Mouse (Mus musculus) forebrain, postnatal 0 days (tissue): ENCODE data around the gene Gm11114. TPM values are rescaled to one million over a fixed set of nuclear protein-coding genes. Genes with fewer than 3 reads are reported as not detected.

ENCODE experiments used
- ATAC-seq: fragments of 200-750 bp; cut with Nextera tagmentation; 2 replicates; pipeline ENCODE4 v1.8.0; 2017; ENCODE audit warnings: mild to moderate bottlenecking, moderate library complexity
- DNase-seq: peaks from one replicate; pipeline ENCODE4 v3.0.0-alpha.2; 2015
- H3K27ac ChIP-seq: fragments of 300-500 bp; sonication (generic); 2 replicates; pipeline ENCODE4 v1.5.1; 2014; ENCODE audit warnings: low read depth, mild to moderate bottlenecking, antibody characterized with exemption, low read length, moderate library complexity, mixed read lengths
- H3K27me3 ChIP-seq: fragments of 300-500 bp; sonication (generic); 2 replicates; pipeline ENCODE4 v1.6.1; 2014; ENCODE audit warnings: mild to moderate bottlenecking, low read length, mixed read lengths; ENCODE audit not compliant: insufficient read depth
- H3K36me3 ChIP-seq: fragments of 300-500 bp; sonication (generic); 2 replicates; pipeline ENCODE4 v1.6.1; 2014; ENCODE audit warnings: mild to moderate bottlenecking, moderate library complexity; ENCODE audit not compliant: insufficient read depth
- H3K4me1 ChIP-seq: fragments of 300-500 bp; sonication (generic); 2 replicates; pipeline ENCODE4 v1.6.1; 2014; ENCODE audit warnings: antibody characterized with exemption; ENCODE audit not compliant: insufficient read depth
- H3K4me2 ChIP-seq: fragments of 300-500 bp; sonication (generic); 2 replicates; pipeline ENCODE4 v1.6.1; 2014; ENCODE audit warnings: low read depth, mild to moderate bottlenecking, moderate library complexity
- H3K4me3 ChIP-seq: fragments of 300-500 bp; sonication (generic); 2 replicates; pipeline ENCODE4 v1.5.1; 2014; ENCODE audit warnings: low read depth, low read length, mixed read lengths
- H3K9ac ChIP-seq: fragments of 300-500 bp; sonication (generic); 2 replicates; pipeline ENCODE4 v1.6.1; 2014; ENCODE audit warnings: mild to moderate bottlenecking
- H3K9me3 ChIP-seq: fragments of 300-500 bp; sonication (generic); 2 replicates; pipeline ENCODE4 v1.6.1; 2016; ENCODE audit warnings: low read length
- CTCF ChIP-seq: sonication (generic); IDR thresholded peaks from 2 replicates; pipeline ENCODE4 v1.5.1; 2016; ENCODE audit warnings: antibody characterized with exemption, control low read depth, low read depth
- WGBS: fragments of 180-500 bp; shearing (Covaris S2); extraction: QIAGEN DNeasy Blood & Tissue Kit; methylation state at CpG from one replicate; pipeline ENCODE4 v1.1.7; 2014; 5-methylcytosine and 5-hydroxymethylcytosine counted together
- polyA plus RNA-seq: library from polyadenylated mRNA; unstranded; fragments of >200 nt; fragmentation: Nextera tagmentation; extraction: Ambion mirVana; gene quantifications from 2 replicates; pipeline ENCODE4 v1.2.1, GENCODE M21; 2015
- total RNA-seq: library from RNA; depleted of rRNA; stranded (reverse); fragments of >200 nt; gene quantifications from 2 replicates; pipeline ENCODE4 v1.2.3, GENCODE M21; 2014; rRNA removed

The Gm11114 gene
- total and polyA plus RNA-seq, 2 experiments from 2014 or later = not detected

DNA sequence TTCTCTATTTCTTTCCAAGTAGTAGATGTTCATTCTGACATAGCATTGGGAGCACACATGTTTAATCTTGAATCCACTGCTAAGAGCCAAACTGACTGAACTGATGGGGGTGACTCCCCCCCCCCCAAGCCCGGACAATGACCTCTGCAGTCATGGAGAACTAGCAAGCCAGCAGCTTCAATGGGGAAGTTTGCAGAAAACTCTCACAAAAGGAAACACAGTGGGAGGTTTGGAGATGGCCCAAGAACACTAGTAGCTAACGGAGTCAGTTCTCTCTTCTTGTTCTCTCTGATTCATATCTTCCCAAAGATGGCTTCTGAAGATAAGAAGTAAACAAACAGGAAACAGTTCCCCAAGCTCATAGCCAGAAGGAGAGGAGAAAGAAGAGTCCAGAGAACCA lies 18.9 kb downstream of the Gm11114 start:
- Histone ChIP-seq H3K27me3 (peaks cover 3% of the 10 kb centered on the region; the same call in 1 of the 2 replicates), H3K9me3 (no peaks in the 10 kb centered on the region), H3K4me2 (no peak overlapping the region), H3K4me1 (no peaks in the 10 kb centered on the region), H3K36me3 (no peaks in the 10 kb centered on the region), H3K9ac (no peak overlapping the region), H3K4me3 (no peak overlapping the region), H3K27ac (no peak overlapping the region)
- WGBS = 70% methylated on average over 2 of the region's 2 CpGs
- TF ChIP-seq CTCF = no peak
- DNase-seq = no peak
- ATAC-seq = no peak

- DNase-seq = no peak
- no peaks in the 10 kb centered on the region for H3K9me3 ChIP-seq
- no peak overlapping the region for H3K4me2 ChIP-seq
- H3K4me3 ChIP-seq = no peak overlapping the region
- no peaks in the 10 kb centered on the region for H3K27me3 ChIP-seq
- 86% methylated on average over 7 of the region's 7 CpGs for WGBS
- ATAC-seq = no peak
- no peak overlapping the region for H3K9ac ChIP-seq
- H3K4me1 ChIP-seq = no peaks in the 10 kb centered on the region
- H3K27ac ChIP-seq = no peak overlapping the region
- no peak for TF ChIP-seq CTCF
- H3K36me3 ChIP-seq = no peaks in the 10 kb centered on the region
Observed at GRCm38 (mm10) chr9:85336046-85336445, 23.5 kb downstream of the Gm11114 start.

DNA sequence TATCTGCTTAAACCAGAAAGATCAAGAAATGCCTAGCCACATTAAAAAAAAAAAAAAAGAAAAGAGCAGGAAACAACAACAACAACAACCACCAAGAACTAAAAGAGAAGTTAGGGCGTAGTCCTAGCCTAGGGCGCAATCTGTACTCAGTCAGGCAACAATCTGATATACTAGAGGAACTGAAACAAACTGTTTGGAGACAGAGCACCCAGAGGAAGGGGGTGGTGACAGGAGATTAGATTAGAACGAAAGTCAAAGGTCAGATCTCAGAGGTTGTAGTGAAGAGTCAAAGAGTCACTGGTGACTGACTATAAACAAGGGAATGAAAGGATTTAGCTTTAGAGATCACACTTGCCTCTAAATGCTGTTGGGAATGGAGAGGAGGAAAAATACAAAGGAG lies 27.7 kb downstream of the Gm11114 start:
- Histone ChIP-seq H3K4me3 (no peak overlapping the region), H3K4me2 (no peak overlapping the region), H3K27me3 (no peaks in the 10 kb centered on the region), H3K4me1 (no peaks in the 10 kb centered on the region), H3K9me3 (no peaks in the 10 kb centered on the region), H3K36me3 (no peaks in the 10 kb centered on the region), H3K27ac (no peak overlapping the region), H3K9ac (no peak overlapping the region)
- no peak for ATAC-seq
- 69% methylated on average over 3 of the region's 3 CpGs for WGBS
- no peak for DNase-seq
- TF ChIP-seq CTCF = no peak

DNA sequence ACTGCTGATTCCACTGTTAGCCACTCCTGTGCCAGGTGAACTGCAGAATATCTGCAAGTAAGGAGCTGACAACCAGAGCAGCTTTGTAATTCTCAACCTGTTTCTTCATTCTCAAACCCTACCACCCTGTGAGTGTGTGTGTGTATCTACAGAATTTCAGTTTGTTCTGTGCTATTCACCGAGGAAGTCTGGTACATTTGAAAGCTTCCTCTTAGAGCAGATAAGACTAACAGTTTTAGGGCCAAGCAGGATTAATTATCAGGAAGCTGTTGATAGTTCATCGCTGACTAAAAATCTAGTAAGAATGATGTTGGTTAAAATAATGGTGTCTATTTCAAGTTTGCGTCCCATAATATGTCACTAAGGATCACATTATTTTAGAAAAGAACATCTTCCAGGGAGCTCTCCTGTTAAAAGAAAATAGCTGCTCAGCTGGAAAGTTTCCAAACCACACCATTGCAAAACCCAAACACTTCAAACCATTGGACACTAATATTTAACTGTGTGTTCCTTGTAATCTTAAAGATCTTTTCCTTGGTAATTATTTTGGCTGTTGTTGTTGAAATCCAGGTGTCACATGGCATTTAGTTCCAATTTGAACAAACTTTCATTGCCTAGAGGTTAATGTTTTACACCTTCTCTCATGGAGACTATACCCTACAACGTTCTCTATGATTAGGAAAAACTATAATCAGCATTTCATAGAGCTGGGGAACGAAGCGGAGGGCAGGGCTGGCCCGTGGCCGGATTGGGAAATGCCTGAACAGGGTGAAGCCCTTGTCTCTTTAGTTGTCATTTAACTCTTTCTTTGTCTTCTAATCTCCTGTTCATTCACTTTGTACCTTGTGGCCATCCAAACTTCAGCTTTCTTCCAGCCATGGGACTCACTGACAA lies 30.6 kb downstream of the Gm11114 start:
- 89% methylated on average over 8 of the region's 8 CpGs for WGBS

DNA sequence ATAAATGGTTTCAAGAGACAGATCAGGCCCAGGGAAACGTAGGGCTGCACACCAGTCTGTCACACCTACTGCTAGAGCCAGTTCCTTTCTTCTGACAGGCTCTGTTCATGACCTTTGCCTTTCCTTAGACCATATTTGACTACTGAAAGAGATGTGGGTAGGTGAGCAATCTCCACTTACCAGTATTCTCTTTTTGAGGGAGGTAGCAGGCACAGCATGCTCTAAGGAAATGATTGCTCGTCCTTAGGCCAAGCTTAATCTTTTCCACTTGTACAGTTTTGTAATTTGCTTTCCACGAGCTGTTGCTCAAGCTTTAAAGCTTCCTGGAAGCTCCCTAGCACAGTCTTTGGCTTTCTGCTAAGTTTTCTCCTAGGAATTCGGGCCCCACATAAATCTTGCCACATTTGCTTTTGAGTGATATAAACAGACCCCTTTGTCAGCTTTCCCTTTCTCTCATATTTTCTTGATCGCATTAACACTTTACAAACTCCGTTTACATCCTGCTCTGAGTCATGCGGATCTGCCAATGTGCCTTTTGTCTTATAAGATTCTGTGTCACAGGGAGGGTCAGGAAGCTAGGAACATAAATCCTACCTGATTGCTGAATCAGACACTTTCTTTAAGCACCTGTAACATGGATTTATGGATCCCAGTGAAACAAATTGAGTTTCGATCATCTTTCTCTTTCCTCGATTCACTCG lies 35.4 kb downstream of the Gm11114 start:
- no peak for TF ChIP-seq CTCF
- 83% methylated on average over 10 of the region's 10 CpGs for WGBS
- DNase-seq = no peak
- H3K4me1 ChIP-seq = no peaks in the 10 kb centered on the region
- H3K27ac ChIP-seq = no peak overlapping the region
- H3K4me3 ChIP-seq = no peak overlapping the region
- ATAC-seq = no peak
- no peaks in the 10 kb centered on the region for H3K9me3 ChIP-seq
- H3K36me3 ChIP-seq = no peaks in the 10 kb centered on the region
- H3K4me2 ChIP-seq = no peak overlapping the region
- H3K27me3 ChIP-seq = no peaks in the 10 kb centered on the region
- H3K9ac ChIP-seq = no peak overlapping the region

More for the DNA sequence above, 30.6 kb downstream of the Gm11114 start:
- no peak overlapping the region for H3K4me3 ChIP-seq
- H3K4me1 ChIP-seq = no peaks in the 10 kb centered on the region
- no peak for TF ChIP-seq CTCF
- H3K27me3 ChIP-seq = no peaks in the 10 kb centered on the region
- ATAC-seq = no peak
- H3K9ac ChIP-seq = no peak overlapping the region
- H3K4me2 ChIP-seq = no peak overlapping the region
- no peaks in the 10 kb centered on the region for H3K9me3 ChIP-seq
- no peaks in the 10 kb centered on the region for H3K36me3 ChIP-seq
- no peak overlapping the region for H3K27ac ChIP-seq
- no peak for DNase-seq

DNA sequence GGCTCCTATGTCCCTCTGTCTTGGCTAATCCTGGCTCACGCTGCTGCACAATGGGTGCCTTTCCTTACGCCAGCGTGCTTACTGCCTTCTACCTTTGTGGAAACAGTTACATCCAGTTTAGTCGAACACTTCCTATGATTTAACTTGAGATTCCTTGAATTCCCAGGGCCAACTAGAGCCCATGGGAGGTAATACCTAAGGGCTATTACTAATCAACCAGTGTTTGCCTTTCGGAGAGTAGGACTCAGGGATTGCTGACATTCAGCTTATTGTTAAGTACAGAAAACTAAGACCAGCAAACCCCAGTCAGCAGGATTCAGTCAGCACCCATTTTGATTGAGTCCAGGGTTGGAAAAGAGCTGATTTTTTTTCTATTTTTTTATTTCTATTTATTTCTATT lies 43.0 kb downstream of the Gm11114 start:
- DNase-seq (no peak), ATAC-seq (no peak)
- Histone ChIP-seq H3K9me3 (no peaks in the 10 kb centered on the region), H3K27me3 (no peaks in the 10 kb centered on the region), H3K9ac (no peak overlapping the region), H3K4me2 (no peak overlapping the region), H3K36me3 (no peaks in the 10 kb centered on the region), H3K27ac (no peak overlapping the region), H3K4me1 (no peaks in the 10 kb centered on the region), H3K4me3 (no peak overlapping the region)
- no peak for TF ChIP-seq CTCF
- 67% methylated on average over 5 of the region's 5 CpGs for WGBS

DNA sequence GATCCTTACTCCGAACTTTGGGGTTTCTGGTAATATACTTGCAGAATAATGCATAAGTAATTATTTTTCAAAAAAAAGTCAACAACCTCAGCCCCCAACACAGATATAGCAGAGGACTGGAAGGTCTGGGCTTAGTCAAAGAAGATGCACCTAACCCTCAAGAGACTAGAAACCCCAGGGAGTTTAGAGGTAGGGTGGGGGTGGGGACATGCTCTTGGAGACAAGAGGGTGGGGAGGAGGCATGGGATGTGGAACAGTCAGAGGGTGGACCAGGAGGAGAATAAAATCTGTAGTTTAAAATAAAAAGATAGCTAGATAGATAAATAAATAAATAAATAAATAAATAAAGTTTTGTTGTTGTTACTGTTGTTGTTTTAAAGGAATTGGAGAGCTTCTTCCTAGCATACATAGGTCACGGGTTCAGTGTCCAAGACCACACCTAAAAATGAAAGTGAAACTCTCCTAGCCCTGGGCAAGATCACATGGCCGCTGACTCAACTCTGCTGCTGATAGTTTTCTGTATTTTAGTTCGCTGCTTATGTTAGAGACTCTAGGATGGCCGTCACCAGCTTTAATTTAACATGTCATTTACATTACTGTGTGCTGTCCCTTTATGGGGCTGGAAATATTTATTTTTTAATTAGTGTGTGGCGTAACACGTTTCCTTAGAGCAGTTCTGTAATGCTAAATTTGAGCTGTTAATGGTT lies 44.7 kb downstream of the Gm11114 start:
- H3K9me3 ChIP-seq = no peaks in the 10 kb centered on the region
- no peak overlapping the region for H3K9ac ChIP-seq
- 89% methylated on average over 7 of the region's 7 CpGs for WGBS
- H3K36me3 ChIP-seq = no peaks in the 10 kb centered on the region
- H3K4me1 ChIP-seq = no peaks in the 10 kb centered on the region
- TF ChIP-seq CTCF = no peak
- H3K27me3 ChIP-seq = no peaks in the 10 kb centered on the region
- DNase-seq (no peak), ATAC-seq (no peak)
- no peak overlapping the region for H3K27ac ChIP-seq
- H3K4me3 ChIP-seq = no peak overlapping the region
- no peak overlapping the region for H3K4me2 ChIP-seq

Other genes with a start within 250 kb of the Gm11114 start
- gene Tent5a, start 14.6 kb downstream of the Gm11114 start, total RNA-seq = 2.6 and 6.0 TPM in 2 replicates
- gene Tent5a, start 14.6 kb downstream of the Gm11114 start, polyA plus RNA-seq = 1.1 and 2.1 TPM in 2 replicates